Mouse (Mus musculus): ENCODE results near the gene Rassf5.
"Not testable (repeated sequence)": the region's sequence is repeated elsewhere in the genome, so short reads cannot be mapped to it uniquely, and the experiment has no call there.

The Rassf5 gene

GRCm38 (mm10) chr1:131259632-131260308 lies 14.7 kb upstream of the Rassf5 start:
- DNase-seq (ENCODE audit: low spot score in 2 of 2), result no peak

- no peak for DNase-seq (ENCODE audit: low spot score in 2 of 2)
These were observed 12.2 kb upstream of the Rassf5 start for GRCm38 (mm10) chr1:131257288-131257687.

- not testable (repeated sequence) for DNase-seq (ENCODE audit: low spot score in 2 of 2)
These were observed 7.6 kb upstream of the Rassf5 start for GRCm38 (mm10) chr1:131252516-131253250.

GRCm38 (mm10) chr1:131246433-131247395 lies 1.7 kb upstream of the Rassf5 start:
- DNase-seq (ENCODE audit: low spot score in 2 of 2), result no peak

GRCm38 (mm10) chr1:131245926-131246325 lies 868 bp upstream of the Rassf5 start:
- no peak for DNase-seq (ENCODE audit: low spot score in 2 of 2)

- no peak for DNase-seq (ENCODE audit: low spot score in 2 of 2)
These were observed 446 bp downstream of the Rassf5 start for GRCm38 (mm10) chr1:131244536-131245088.

- DNase-seq (ENCODE audit: low spot score in 2 of 2), result no peak
These were observed 2.1 kb downstream of the Rassf5 start for GRCm38 (mm10) chr1:131242956-131243355.

- no peak for DNase-seq (ENCODE audit: low spot score in 2 of 2)
These were observed 5.4 kb downstream of the Rassf5 start for GRCm38 (mm10) chr1:131239576-131240193.

- DNase-seq (ENCODE audit: low spot score in 2 of 2), result peak; percentile 56 to 76
These were observed 6.1 kb downstream of the Rassf5 start for GRCm38 (mm10) chr1:131238931-131239381.

- DNase-seq (ENCODE audit: low spot score in 2 of 2), result no peak
These were observed 9.0 kb downstream of the Rassf5 start for GRCm38 (mm10) chr1:131236077-131236476.

- DNase-seq (ENCODE audit: low spot score in 2 of 2), result no peak
These were observed 11.5 kb downstream of the Rassf5 start for GRCm38 (mm10) chr1:131233527-131233926.

GRCm38 (mm10) chr1:131228659-131229058 lies 16.4 kb downstream of the Rassf5 start:
- DNase-seq (ENCODE audit: low spot score in 2 of 2), result no peak

GRCm38 (mm10) chr1:131228225-131228624 lies 16.8 kb downstream of the Rassf5 start:
- peak in 1 of 2 experiments; percentile 50 for DNase-seq (ENCODE audit: low spot score in 2 of 2)

GRCm38 (mm10) chr1:131224848-131225471 lies 20.1 kb downstream of the Rassf5 start:
- DNase-seq (ENCODE audit: low spot score in 2 of 2), result no peak

GRCm38 (mm10) chr1:131223345-131223744 lies 21.7 kb downstream of the Rassf5 start:
- no peak for DNase-seq (ENCODE audit: low spot score in 2 of 2)

- DNase-seq (ENCODE audit: low spot score in 2 of 2), result no peak
These were observed 23.1 kb downstream of the Rassf5 start for GRCm38 (mm10) chr1:131221822-131222590.

GRCm38 (mm10) chr1:131218933-131219332 lies 26.1 kb downstream of the Rassf5 start:
- no peak for DNase-seq (ENCODE audit: low spot score in 2 of 2)

GRCm38 (mm10) chr1:131213361-131213760 lies 31.7 kb downstream of the Rassf5 start:
- no peak for DNase-seq (ENCODE audit: low spot score in 2 of 2)

- no peak for DNase-seq (ENCODE audit: low spot score in 2 of 2)
These were observed 32.1 kb downstream of the Rassf5 start for GRCm38 (mm10) chr1:131212956-131213355.

GRCm38 (mm10) chr1:131211655-131212054 lies 33.4 kb downstream of the Rassf5 start:
- DNase-seq (ENCODE audit: low spot score in 2 of 2), result no peak
